Mouse (Mus musculus): ENCODE measurements at regions not wholly inside any gene's neighbourhood (a gene's known extent, or its start where the extent isn't known, plus 50 kb on each side); places are given as distances from the start of the nearest gene placed in this dataset.

- no peak for DNase-seq
Measured at GRCm38 (mm10) chr13:51345321-51345720, 63.1 kb upstream of the S1pr3 start.

DNA sequence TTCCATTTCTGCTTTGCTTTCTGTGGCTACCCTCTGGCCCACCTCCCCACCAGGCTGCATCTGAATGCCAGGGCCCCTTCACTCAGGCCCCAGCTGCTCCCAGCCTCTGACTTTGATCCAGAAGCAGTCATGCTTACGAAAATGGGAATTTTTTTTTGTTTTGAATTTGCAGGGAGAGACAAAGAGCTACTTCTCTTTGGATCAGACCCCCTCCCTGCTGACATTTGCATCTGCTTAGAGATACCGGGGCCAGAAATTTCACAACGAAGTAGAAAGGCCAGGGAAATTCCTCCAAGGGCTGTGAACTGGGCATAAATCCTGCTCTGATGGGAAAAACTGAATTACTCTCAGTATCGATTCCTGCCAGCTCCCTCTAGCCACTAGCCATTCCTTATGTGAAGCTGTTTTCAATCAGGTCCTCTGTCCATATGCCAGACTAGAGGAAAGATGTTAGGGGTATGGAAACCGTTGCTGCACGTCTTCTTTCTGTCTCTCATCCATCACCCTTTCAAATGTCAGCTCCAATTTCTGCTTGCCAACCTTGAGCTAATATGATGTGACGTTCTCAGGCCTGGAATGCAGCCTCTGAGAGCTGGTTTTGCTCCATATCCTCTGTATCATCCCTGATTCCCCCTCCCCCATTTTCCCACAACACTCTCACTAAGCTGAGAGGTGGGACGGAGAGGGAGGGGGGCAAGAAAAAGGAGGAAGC lies 62.4 kb upstream of the S1pr3 start:
- DNase-seq, result no peak

DNA sequence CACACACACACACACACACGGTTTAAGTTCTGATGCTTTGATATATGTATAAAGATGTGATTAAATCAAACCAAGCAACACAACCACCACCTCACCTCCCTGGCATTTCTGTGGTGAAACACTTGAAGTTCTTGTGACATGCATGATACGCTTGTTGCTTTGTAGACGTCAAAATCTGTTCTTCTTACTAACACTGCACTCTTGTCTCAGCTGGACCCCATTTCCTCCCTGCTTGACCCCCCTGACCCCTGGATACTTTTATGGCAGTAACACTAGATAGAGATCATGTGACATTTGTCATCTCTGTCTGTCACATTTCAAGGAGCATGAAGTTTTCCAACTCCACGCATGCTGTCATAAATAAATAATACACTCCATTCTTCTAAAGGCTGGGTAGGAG lies 59.7 kb upstream of the S1pr3 start:
- DNase-seq, result no peak

GRCm38 (mm10) chr13:51349818-51350551 lies 58.5 kb upstream of the S1pr3 start:
- no peak for DNase-seq

GRCm38 (mm10) chr13:51352874-51353273 lies 55.6 kb upstream of the S1pr3 start:
- DNase-seq, result no peak

DNA sequence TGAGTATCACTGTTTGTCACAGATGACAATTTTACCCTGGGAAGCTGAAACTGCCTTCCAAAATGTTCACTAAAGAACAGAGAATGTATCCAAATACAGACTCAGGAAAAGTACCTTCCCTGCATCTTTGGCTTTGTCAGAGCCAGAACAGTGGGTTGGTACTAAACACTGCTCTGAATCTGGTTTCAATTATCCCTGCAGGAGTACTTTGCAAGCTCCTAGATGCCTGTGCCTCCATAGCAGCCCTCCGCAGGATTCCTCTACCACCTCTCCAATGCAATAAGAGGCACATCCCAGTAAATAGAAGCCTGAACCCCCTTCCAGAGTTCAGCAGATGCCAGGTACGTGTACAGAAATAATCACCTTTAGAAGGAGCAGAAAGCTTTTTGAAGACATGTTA lies 52.9 kb upstream of the S1pr3 start:
- DNase-seq, result no peak

Measured in liver (tissue).